Mouse (Mus musculus) stomach, embryonic 16.5 days (tissue): Measurements from ENCODE around the gene Zfp839. TPM values are rescaled to one million over a fixed set of nuclear protein-coding genes. Genes with fewer than 3 reads are reported as not detected.

Source experiments
- polyA plus RNA-seq: library from polyadenylated mRNA; unstranded; fragments of >200 nt; fragmentation: Nextera tagmentation; extraction: Ambion mirVana; gene quantifications from 2 replicates; pipeline ENCODE4 v1.2.1, GENCODE M21; 2015

Gene Zfp839
- polyA plus RNA-seq, 1 experiment from 2014 or later = 4.4 TPM

Other genes with a start within 250 kb of the Zfp839 start
- 42.0 and 44.5 TPM in 2 replicates for gene Dync1h1, start 248.8 kb upstream of the Zfp839 start, polyA plus RNA-seq
- gene 1700001K19Rik, start 167.6 kb upstream of the Zfp839 start, polyA plus RNA-seq = 0.25 TPM in 1 of 2 replicates, not detected in the other
- 654 and 733 TPM in 2 replicates for gene Hsp90aa1, start 147.5 kb upstream of the Zfp839 start, polyA plus RNA-seq
- 23.0 and 23.4 TPM in 2 replicates for gene Wdr20, start 112.3 kb upstream of the Zfp839 start, polyA plus RNA-seq
- 2.2 and 2.9 TPM in 2 replicates for gene Mok, start 9.3 kb upstream of the Zfp839 start, polyA plus RNA-seq
- gene Cinp, start 38.9 kb downstream of the Zfp839 start, polyA plus RNA-seq = 74.8 and 78.4 TPM in 2 replicates
- 4.2 and 4.3 TPM in 2 replicates for gene Tecpr2, start 39.0 kb downstream of the Zfp839 start, polyA plus RNA-seq
- 17.4 and 18.5 TPM in 2 replicates for gene Ankrd9, start 128.8 kb downstream of the Zfp839 start, polyA plus RNA-seq
- 9.5 and 10.9 TPM in 2 replicates for gene Rcor1, start 189.1 kb downstream of the Zfp839 start, polyA plus RNA-seq